Mouse (Mus musculus) liver, embryonic 14.5 days (tissue): ENCODE measurements around the gene Sept5. TPM values are rescaled to one million over a fixed set of nuclear protein-coding genes. Genes with fewer than 3 reads are reported as not detected.

Source experiments
- ATAC-seq: fragments of 200-750 bp; cut with Nextera tagmentation; 2 replicates; pipeline ENCODE4 v1.8.0; 2017; ENCODE audit warnings: moderate number of reproducible peaks, mild to moderate bottlenecking, moderate library complexity; ENCODE audit not compliant: insufficient read depth
- DNase-seq, 3 experiments: peaks; one replicate each; pipeline ENCODE4 v3.0.0-alpha.2; 2012 to 2013; ENCODE audit warnings: low read depth in 3 of 3, low spot score in 3 of 3
- H3K27ac ChIP-seq: fragments of 300-500 bp; sonication (generic); 2 replicates; pipeline ENCODE4 v1.5.1; 2014; ENCODE audit warnings: moderate library complexity, mild to moderate bottlenecking, control low read depth, inconsistent platforms
- H3K27me3 ChIP-seq: fragments of 300-500 bp; sonication (generic); 2 replicates; pipeline ENCODE4 v1.6.1; 2014; ENCODE audit warnings: mild to moderate bottlenecking, low read length, moderate library complexity; ENCODE audit not compliant: control insufficient read depth, insufficient read depth
- H3K36me3 ChIP-seq: fragments of 300-500 bp; sonication (generic); replicated peaks from 2 replicates; pipeline ENCODE4 v1.6.1; 2014; ENCODE audit warnings: low read depth; ENCODE audit not compliant: control insufficient read depth, insufficient read depth
- H3K4me1 ChIP-seq, 2 experiments: fragments of 200-500 bp in 1 of 2; fragments of 300-500 bp in 1 of 2; sonication (generic) in 1 of 2; replicated peaks; 2 replicates each; pipeline ENCODE4 v1.6.1; 2012 to 2014; ENCODE audit warnings: antibody characterized with exemption in 1 of 2, inconsistent platforms in 1 of 2, low read length in 1 of 2; ENCODE audit not compliant: control insufficient read depth in 2 of 2, insufficient read depth in 2 of 2
- H3K4me2 ChIP-seq: fragments of 300-500 bp; sonication (generic); 2 replicates; pipeline ENCODE4 v1.6.1; 2014; ENCODE audit warnings: low read depth, mild to moderate bottlenecking, control low read depth, moderate library complexity
- H3K4me3 ChIP-seq, 2 experiments: fragments of 200-500 bp in 1 of 2; fragments of 300-500 bp in 1 of 2; sonication (generic) in 1 of 2; 2 replicates each; pipeline ENCODE4 v1.5.1; 2012 to 2014; ENCODE audit warnings: low read depth in 2 of 2, low read length in 2 of 2, mild to moderate bottlenecking in 2 of 2, control low read depth in 1 of 2, inconsistent platforms in 1 of 2, moderate library complexity in 1 of 2; ENCODE audit not compliant: insufficient read depth in 1 of 2
- H3K9ac ChIP-seq: fragments of 300-500 bp; sonication (generic); replicated peaks from 2 replicates; pipeline ENCODE4 v1.6.1; 2014; ENCODE audit warnings: mild to moderate bottlenecking, control low read depth, moderate library complexity
- H3K9me3 ChIP-seq: fragments of 300-500 bp; sonication (generic); 2 replicates; pipeline ENCODE4 v1.6.1; 2016; ENCODE audit warnings: low read length, mixed read lengths; ENCODE audit not compliant: control insufficient read depth
- CTCF ChIP-seq: IDR thresholded peaks from 2 replicates; pipeline ENCODE4 v1.5.1; 2016; ENCODE audit warnings: antibody characterized with exemption, low read depth, control low read depth
- EP300 ChIP-seq: IDR thresholded peaks from 2 replicates; pipeline ENCODE4 v1.6.1; 2016; ENCODE audit warnings: antibody characterized with exemption, low read depth
- WGBS: fragments of 180-500 bp; shearing (Covaris S2); extraction: QIAGEN DNeasy Blood & Tissue Kit; methylation state at CpG from one replicate; pipeline ENCODE4 v1.1.7; 2014; ENCODE audit not compliant: insufficient replicate concordance; 5-methylcytosine and 5-hydroxymethylcytosine counted together
- polyA plus RNA-seq, 2 experiments: library from polyadenylated mRNA; depleted of rRNA in 1 of 2; stranded (reverse) in 1 of 2; unstranded in 1 of 2; fragments of >200 nt; fragmentation: Nextera tagmentation in 1 of 2; extraction: Ambion mirVana in 1 of 2; gene quantifications; 2 replicates each; pipeline versions ENCODE4 v1.2.1 to v1.2.3; 2012 to 2014

Gene Sept5
- polyA plus RNA-seq, 2 experiments = 1.6 to 2.2 TPM

GRCm38 (mm10) chr16:18604267-18604701, 25.5 kb downstream of the Sept5 start:
- 40% methylated on average over 8 of the region's 8 CpGs for WGBS
- Histone ChIP-seq H3K36me3 (no peaks in the 10 kb centered on the region), H3K4me1 (no peaks in the 10 kb centered on the region), H3K4me2 (no peak overlapping the region), H3K27me3 (no peaks in the 10 kb centered on the region), H3K27ac (no peak overlapping the region), H3K9me3 (no peaks in the 10 kb centered on the region), H3K9ac (no peak overlapping the region), H3K4me3 (no peak overlapping the region)
- ATAC-seq (no peak), DNase-seq (no peak)
- TF ChIP-seq EP300 = no peak
- TF ChIP-seq CTCF = no peak

GRCm38 (mm10) chr16:18601447-18601846, 28.3 kb downstream of the Sept5 start:
- TF ChIP-seq CTCF (no peak), EP300 (no peak)
- no peak overlapping the region for H3K27ac ChIP-seq
- no peaks in the 10 kb centered on the region for H3K36me3 ChIP-seq
- no peak overlapping the region for H3K9ac ChIP-seq
- WGBS = 58% methylated on average over 7 of the region's 7 CpGs
- H3K9me3 ChIP-seq = no peaks in the 10 kb centered on the region
- no peak overlapping the region for H3K4me3 ChIP-seq
- H3K4me1 ChIP-seq = no peaks in the 10 kb centered on the region
- ATAC-seq (no peak), DNase-seq (no peak)
- no peak overlapping the region for H3K4me2 ChIP-seq
- H3K27me3 ChIP-seq = no peaks in the 10 kb centered on the region

- no peak overlapping the region for H3K4me3 ChIP-seq
- no peaks in the 10 kb centered on the region for H3K9me3 ChIP-seq
- no peak overlapping the region for H3K9ac ChIP-seq
- no peak overlapping the region for H3K27ac ChIP-seq
- no peak for DNase-seq
- H3K4me2 ChIP-seq = no peak overlapping the region
- no peaks in the 10 kb centered on the region for H3K4me1 ChIP-seq
- H3K27me3 ChIP-seq = peaks cover 6% of the 10 kb centered on the region
- no peak for ATAC-seq
- H3K36me3 ChIP-seq = no peaks in the 10 kb centered on the region
- no peak for TF ChIP-seq EP300
- TF ChIP-seq CTCF = no peak
- 16% methylated on average over 3 of the region's 3 CpGs for WGBS
Observed at GRCm38 (mm10) chr16:18598006-18598405, 31.7 kb downstream of the Sept5 start.

- ATAC-seq (no peak), DNase-seq (no peak)
- Histone ChIP-seq H3K27me3 (peaks cover 16% of the 10 kb centered on the region), H3K9me3 (no peaks in the 10 kb centered on the region), H3K27ac (no peak overlapping the region), H3K4me1 (no peaks in the 10 kb centered on the region), H3K36me3 (no peaks in the 10 kb centered on the region), H3K9ac (no peak overlapping the region), H3K4me2 (no peak overlapping the region), H3K4me3 (no peak overlapping the region)
- TF ChIP-seq CTCF (no peak), EP300 (no peak)
- WGBS = 58% methylated on average over 5 of the region's 5 CpGs
Observed at GRCm38 (mm10) chr16:18596255-18596654, 33.5 kb downstream of the Sept5 start.

- Histone ChIP-seq H3K36me3 (no peaks in the 10 kb centered on the region), H3K9ac (no peak overlapping the region), H3K4me2 (no peak overlapping the region), H3K9me3 (no peaks in the 10 kb centered on the region), H3K4me1 (no peaks in the 10 kb centered on the region), H3K4me3 (no peak overlapping the region), H3K27ac (no peak overlapping the region), H3K27me3 (peaks cover 39% of the 10 kb centered on the region)
- DNase-seq = no peak
- no peak for ATAC-seq
- no peak for TF ChIP-seq EP300
- TF ChIP-seq CTCF = no peak
- WGBS = 36% methylated on average over 2 of the region's 2 CpGs
Observed at GRCm38 (mm10) chr16:18593930-18594329, 35.8 kb downstream of the Sept5 start.
